Mouse (Mus musculus) cerebellum, adult 2 months (tissue): ENCODE measurements around the gene Adcy10.

ENCODE experiments used
- CTCF ChIP-seq: fragments of 200-500 bp; IDR thresholded peaks from 2 replicates; pipeline ENCODE4 v1.5.1; 2011; ENCODE audit warnings: low read depth, mild to moderate bottlenecking, control low read depth, low read length, moderate library complexity, borderline replicate concordance; ENCODE audit not compliant: insufficient read depth
- POLR2A ChIP-seq: fragments of 200-500 bp; IDR thresholded peaks from 2 replicates; pipeline ENCODE4 v1.6.1; 2011; ENCODE audit warnings: low read length, control low read depth, borderline replicate concordance; ENCODE audit not compliant: insufficient read depth

GRCm38 (mm10) chr1:165589280-165590048 lies 104.5 kb downstream of the Adcy10 start:
- TF ChIP-seq POLR2A (no peak), CTCF (no peak)
